Mouse (Mus musculus): ENCODE data around the gene Psma4. TPM values are rescaled to one million over a fixed set of nuclear protein-coding genes. Genes with fewer than 3 reads are reported as not detected.

Psma4 gene
- polyA plus RNA-seq (2014; fragmentation: Illumina TruSeq; extraction: RNeasy Lipid Tissue Mini Kit (QIAGEN cat#74804); ENCODE audit: low read depth, low replicate concordance) = 228 TPM

DNA sequence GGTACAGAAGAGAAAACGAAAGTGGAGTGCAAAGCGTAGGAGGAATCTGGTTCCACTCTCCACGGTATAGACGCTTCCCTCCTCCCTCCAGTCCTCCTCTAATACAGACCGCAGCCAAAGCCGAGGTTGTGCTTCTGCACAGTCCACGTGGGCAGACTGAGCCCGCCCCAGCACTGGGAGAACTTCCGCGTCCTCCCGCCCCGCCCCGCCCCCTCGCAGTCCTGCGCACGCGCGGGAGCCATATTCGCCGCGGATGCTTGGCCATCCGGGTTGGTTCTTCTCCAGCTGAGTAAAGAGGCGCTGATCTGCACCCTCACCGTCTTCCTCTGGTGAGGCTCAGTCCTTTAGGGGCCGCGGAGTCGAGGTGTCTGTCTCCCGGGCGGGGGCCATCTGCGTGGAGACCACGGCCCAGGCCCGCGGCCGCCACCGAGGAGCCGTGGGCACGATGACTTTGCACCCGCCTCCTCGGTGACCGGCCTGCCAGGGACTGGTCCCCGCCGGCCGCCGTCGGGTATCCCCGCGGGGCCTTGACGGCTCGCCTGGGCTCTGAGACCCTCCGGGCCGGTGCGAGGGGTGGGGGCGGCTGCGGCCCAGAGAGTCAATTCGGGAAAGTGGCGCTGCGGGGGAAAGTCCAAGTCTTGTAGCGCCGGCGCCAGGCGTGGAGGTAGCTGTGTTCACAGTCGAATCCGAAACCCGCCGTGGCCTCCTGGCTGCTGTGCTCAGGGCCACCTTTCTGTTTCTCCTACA, at the start of gene Psma4, which contains the start of gene AY074887:
Psma4 (plus strand) TSS at position 216 of the 747 bp plus-strand sequence.
AY074887 (minus strand) TSS at position 424 of the 747 bp plus-strand sequence.

DNA sequence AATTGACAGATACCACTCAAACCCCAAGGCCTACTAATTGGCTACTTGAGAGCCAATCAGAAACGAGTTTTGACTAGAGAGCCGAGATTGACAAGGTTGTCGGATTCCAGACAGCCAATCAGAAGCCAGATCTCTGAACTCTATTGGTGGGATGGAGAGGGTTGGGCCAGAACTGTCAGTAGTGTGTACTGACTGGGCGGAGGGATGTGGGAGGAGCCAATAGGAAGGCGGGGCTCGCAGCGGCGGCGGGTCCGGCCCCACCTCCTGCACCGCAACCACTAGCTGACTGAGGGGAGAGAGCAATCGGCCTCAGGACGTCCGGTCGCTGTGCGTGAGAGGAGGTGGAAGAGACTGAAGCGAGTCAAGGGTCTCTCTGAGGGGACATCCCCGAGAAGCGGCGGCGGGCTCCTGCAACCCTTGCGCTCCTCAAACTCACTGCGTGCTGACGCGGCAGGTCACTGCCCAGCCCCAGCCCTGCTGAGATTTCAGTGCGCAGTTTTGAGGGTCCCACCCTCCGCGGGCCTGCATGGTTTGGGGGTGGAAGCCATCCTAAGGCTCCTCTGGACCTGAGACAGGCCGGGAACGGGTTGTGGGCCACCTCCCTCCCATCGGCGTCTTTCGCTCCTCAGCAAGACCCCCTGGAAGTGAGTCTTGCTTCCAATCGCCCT, 33.4 kb upstream of the Psma4 start, which contains the start of gene Hykk:
Hykk (plus strand) TSS at position 274 of the 668 bp plus-strand sequence.

DNA sequence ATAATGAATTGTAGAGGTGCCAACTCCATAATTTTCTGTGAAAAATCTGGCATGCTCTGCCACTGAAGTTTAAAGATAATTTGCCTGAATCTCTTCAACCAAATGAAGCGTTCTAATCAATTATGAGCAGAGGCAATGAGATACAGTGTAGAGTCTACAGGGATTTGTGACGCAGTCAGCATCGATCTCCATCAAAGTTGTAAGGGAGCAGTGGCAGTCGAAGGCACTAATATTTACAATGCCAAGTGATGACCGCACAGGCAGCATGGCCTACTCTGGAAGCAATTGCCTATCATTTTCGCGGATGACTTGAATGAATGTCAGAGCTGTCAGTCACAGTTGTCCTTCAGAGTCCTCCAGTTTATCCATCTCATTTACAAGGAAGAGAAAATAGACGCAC, 30.1 kb downstream of the Psma4 start, which contains the start of gene Chrna5:
Chrna5 (plus strand) TSS at position 207 of the 400 bp plus-strand sequence.

Other genes starting within 250 kb of the Psma4 start
- 49.8 TPM for gene Wdr61, start 216.3 kb upstream of the Psma4 start, polyA plus RNA-seq (2014; fragmentation: Illumina TruSeq; extraction: RNeasy Lipid Tissue Mini Kit (QIAGEN cat#74804); ENCODE audit: low read depth, low replicate concordance)
- gene Crabp1, start 186.0 kb upstream of the Psma4 start, polyA plus RNA-seq (2014; fragmentation: Illumina TruSeq; extraction: RNeasy Lipid Tissue Mini Kit (QIAGEN cat#74804); ENCODE audit: low read depth, low replicate concordance) = 0.77 TPM
- gene Ireb2, start 87.0 kb upstream of the Psma4 start, polyA plus RNA-seq (2014; fragmentation: Illumina TruSeq; extraction: RNeasy Lipid Tissue Mini Kit (QIAGEN cat#74804); ENCODE audit: low read depth, low replicate concordance) = 130 TPM
- gene Hykk, start 33.5 kb upstream of the Psma4 start, polyA plus RNA-seq (2014; fragmentation: Illumina TruSeq; extraction: RNeasy Lipid Tissue Mini Kit (QIAGEN cat#74804); ENCODE audit: low read depth, low replicate concordance) = 1.6 TPM
- not detected for gene AY074887, start 208 bp downstream of the Psma4 start, polyA plus RNA-seq (2014; fragmentation: Illumina TruSeq; extraction: RNeasy Lipid Tissue Mini Kit (QIAGEN cat#74804); ENCODE audit: low read depth, low replicate concordance)
- gene Chrna5, start 30.1 kb downstream of the Psma4 start, polyA plus RNA-seq (2014; fragmentation: Illumina TruSeq; extraction: RNeasy Lipid Tissue Mini Kit (QIAGEN cat#74804); ENCODE audit: low read depth, low replicate concordance) = 35.9 TPM
- gene Chrna3, start 75.8 kb downstream of the Psma4 start, polyA plus RNA-seq (2014; fragmentation: Illumina TruSeq; extraction: RNeasy Lipid Tissue Mini Kit (QIAGEN cat#74804); ENCODE audit: low read depth, low replicate concordance) = not detected
- gene Chrnb4, start 98.0 kb downstream of the Psma4 start, polyA plus RNA-seq (2014; fragmentation: Illumina TruSeq; extraction: RNeasy Lipid Tissue Mini Kit (QIAGEN cat#74804); ENCODE audit: low read depth, low replicate concordance) = 0.06 TPM
- 157 TPM for gene Ube2q2, start 198.1 kb downstream of the Psma4 start, polyA plus RNA-seq (2014; fragmentation: Illumina TruSeq; extraction: RNeasy Lipid Tissue Mini Kit (QIAGEN cat#74804); ENCODE audit: low read depth, low replicate concordance)